Mouse (Mus musculus): Measurements from ENCODE around the gene Ccdc77. TPM values are rescaled to one million over a fixed set of nuclear protein-coding genes. Genes with fewer than 3 reads are reported as not detected.
A peak's percentile ranks its signal among the peaks of the same experiment; 100 is the strongest.

Gene Ccdc77
- polyA plus RNA-seq, 1 experiment from 2014 or later, result 13.8 TPM

DNA sequence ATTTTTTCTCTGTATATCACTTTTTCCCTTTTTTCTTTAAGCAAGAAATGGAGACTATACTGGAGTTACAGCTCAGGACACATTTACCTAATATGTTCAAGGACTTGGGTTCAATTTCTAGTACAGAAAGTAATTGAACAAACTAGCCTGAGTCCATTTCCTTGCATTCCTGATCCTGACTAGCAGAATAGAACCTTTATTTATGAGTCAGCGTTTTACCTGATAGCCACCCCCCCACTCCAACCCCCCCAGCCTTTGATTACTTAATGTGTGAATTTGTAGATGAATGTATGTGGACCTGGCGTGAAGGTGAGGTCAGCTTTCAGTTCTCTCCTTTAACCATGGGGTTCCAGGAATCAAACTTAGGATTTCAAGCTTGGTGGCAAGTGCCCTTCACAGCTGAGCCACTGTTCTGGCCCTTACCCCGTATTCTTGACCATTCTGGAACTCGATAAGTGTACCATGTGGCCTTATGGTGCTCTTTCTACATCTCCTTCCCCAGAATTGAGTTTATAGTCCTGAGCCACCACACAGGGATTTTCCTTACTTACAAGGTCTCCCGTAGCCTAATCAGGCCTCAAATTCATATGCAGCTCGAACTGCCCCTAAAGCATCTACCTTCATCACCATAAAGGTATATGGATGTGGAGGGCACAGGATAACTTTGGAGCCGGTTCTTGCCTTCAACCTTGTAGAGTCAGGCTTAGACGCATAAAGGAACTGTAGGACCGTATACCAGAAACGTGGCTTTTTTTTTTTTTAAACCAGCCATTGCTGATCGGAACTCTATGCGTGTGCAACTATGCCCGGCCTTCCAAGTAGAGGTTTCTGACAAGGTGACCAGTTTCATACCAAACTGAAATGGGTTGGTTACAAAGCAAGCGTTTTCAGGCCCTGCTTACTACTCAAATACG lies 1.1 kb downstream of the Ccdc77 start:
- ATAC-seq (ENCODE audit: low FRiP score, low TSS enrichment) (no peak), DNase-seq (peak; percentile 13)
- whole genome bisulfite sequencing, result 26% methylated on average over 15 of the region's 15 CpGs
- H3K4me2 ChIP-seq (ENCODE audit: low read length), result peak overlapping the region; percentile 64
- peaks cover 19% of the 10 kb centered on the region for H3K4me1 ChIP-seq (ENCODE audit: control insufficient read depth, insufficient read depth, low read length)
- no peaks in the 10 kb centered on the region for H3K27me3 ChIP-seq (ENCODE audit: control insufficient read depth, insufficient read depth, low read length)
- H3K4me3 ChIP-seq (replicated peaks; ENCODE audit: low read depth, low read length), result peak overlapping the region; percentile 96
- peak overlapping the region; percentile 86 for H3K9ac ChIP-seq (replicated peaks; ENCODE audit: low read length)
- peaks cover 13% of the 10 kb centered on the region for H3K36me3 ChIP-seq (ENCODE audit: control insufficient read depth, insufficient read depth, low read length)
- no peaks in the 10 kb centered on the region for H3K9me3 ChIP-seq (ENCODE audit: control insufficient read depth, low read length)
- peak overlapping the region; percentile 96 for H3K27ac ChIP-seq (replicated peaks; ENCODE audit: low read depth, low read length)

- DNase-seq (no peak), ATAC-seq (ENCODE audit: low FRiP score, low TSS enrichment) (no peak)
- Histone ChIP-seq H3K4me3 (replicated peaks; ENCODE audit: low read depth, low read length) (no peak overlapping the region), H3K9ac (replicated peaks; ENCODE audit: low read length) (no peak overlapping the region), H3K4me1 (ENCODE audit: control insufficient read depth, insufficient read depth, low read length) (peaks cover 19% of the 10 kb centered on the region), H3K4me2 (ENCODE audit: low read length) (no peak overlapping the region), H3K9me3 (ENCODE audit: control insufficient read depth, low read length) (no peaks in the 10 kb centered on the region), H3K27me3 (ENCODE audit: control insufficient read depth, insufficient read depth, low read length) (no peaks in the 10 kb centered on the region), H3K36me3 (ENCODE audit: control insufficient read depth, insufficient read depth, low read length) (peaks cover 4% of the 10 kb centered on the region), H3K27ac (replicated peaks; ENCODE audit: low read depth, low read length) (no peak overlapping the region)
- WGBS, result 96% methylated on average over 2 of the region's 2 CpGs
Observed at GRCm38 (mm10) chr6:120362124-120362523, 2.0 kb downstream of the Ccdc77 start.

DNA sequence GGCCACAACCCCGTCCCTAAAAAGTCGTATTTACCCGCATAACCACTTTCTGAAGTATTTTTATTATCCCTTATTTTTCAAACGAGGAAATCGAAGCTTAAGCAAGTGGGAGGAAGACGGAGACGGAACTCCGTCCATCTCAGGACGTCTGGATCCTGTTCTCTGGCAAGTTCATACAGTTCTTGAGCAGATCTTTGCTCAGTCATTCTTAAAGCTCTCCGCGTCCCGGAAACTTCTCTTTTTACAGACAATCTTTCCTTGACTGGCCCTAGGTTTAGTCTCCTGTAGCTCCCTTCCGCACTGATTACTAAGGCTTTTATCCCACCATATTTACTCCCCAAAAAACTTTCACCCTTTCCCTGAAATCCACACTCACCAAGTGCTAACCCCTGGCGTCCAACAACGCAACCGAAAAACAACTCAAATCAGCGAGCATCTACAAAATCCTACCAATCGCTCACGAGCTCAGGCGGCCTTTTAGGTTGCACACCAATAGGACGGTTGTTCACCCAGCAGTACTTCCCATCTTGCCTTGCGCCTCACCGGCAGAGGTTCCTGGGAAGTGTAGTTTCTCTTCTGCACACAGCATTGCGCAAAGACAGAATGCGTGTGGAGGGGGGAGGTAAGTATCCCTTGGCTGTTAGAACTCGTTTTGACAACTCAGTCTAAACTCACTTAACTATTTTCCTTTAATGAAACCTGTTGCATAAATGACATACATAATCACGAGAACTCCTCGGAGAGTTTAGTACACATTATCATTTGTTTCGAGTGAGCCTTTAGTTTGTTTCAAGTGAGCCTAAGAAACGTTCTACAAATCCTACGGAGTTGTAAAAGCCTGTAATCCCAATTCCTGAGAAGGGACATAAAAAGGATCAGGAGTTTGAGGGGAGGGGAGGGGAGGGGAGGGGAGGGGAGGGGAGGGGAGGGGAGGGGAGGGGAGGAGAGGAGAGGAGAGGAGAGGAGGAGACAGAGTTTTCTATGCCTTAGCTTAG lies 6.9 kb downstream of the Ccdc77 start:
- Histone ChIP-seq H3K27me3 (ENCODE audit: control insufficient read depth, insufficient read depth, low read length) (no peaks in the 10 kb centered on the region), H3K9ac (replicated peaks; ENCODE audit: low read length) (peak overlapping the region; percentile 36), H3K36me3 (ENCODE audit: control insufficient read depth, insufficient read depth, low read length) (0 out of 2 replicates have a peak, but pooled peaks cover 2% of the 10 kb centered on the region), H3K9me3 (ENCODE audit: control insufficient read depth, low read length) (no peaks in the 10 kb centered on the region), H3K27ac (replicated peaks; ENCODE audit: low read depth, low read length) (no peak overlapping the region), H3K4me3 (replicated peaks; ENCODE audit: low read depth, low read length) (peak overlapping the region; percentile 47), H3K4me2 (ENCODE audit: low read length) (peak overlapping the region; percentile 72), H3K4me1 (ENCODE audit: control insufficient read depth, insufficient read depth, low read length) (0 out of 2 replicates have a peak, but pooled peaks cover 5% of the 10 kb centered on the region)
- DNase-seq, result peak; percentile 93
- WGBS, result 1% methylated on average over 31 of the region's 31 CpGs
- peak; percentile 97 for ATAC-seq (ENCODE audit: low FRiP score, low TSS enrichment)

- Histone ChIP-seq H3K4me1 (ENCODE audit: control insufficient read depth, insufficient read depth, low read length) (0 out of 2 replicates have a peak, but pooled peaks cover 5% of the 10 kb centered on the region), H3K36me3 (ENCODE audit: control insufficient read depth, insufficient read depth, low read length) (0 out of 2 replicates have a peak, but pooled peaks cover 2% of the 10 kb centered on the region), H3K4me3 (replicated peaks; ENCODE audit: low read depth, low read length) (peak overlapping the region; percentile 47), H3K9ac (replicated peaks; ENCODE audit: low read length) (peak overlapping the region; percentile 36; the same call in 1 of the 2 replicates), H3K27ac (replicated peaks; ENCODE audit: low read depth, low read length) (no peak overlapping the region), H3K4me2 (ENCODE audit: low read length) (peak overlapping the region; percentile 72), H3K9me3 (ENCODE audit: control insufficient read depth, low read length) (no peaks in the 10 kb centered on the region), H3K27me3 (ENCODE audit: control insufficient read depth, insufficient read depth, low read length) (no peaks in the 10 kb centered on the region)
- 46% methylated on average over 5 of the region's 5 CpGs for WGBS
- no peak for ATAC-seq (ENCODE audit: low FRiP score, low TSS enrichment)
- DNase-seq, result no peak
Observed at GRCm38 (mm10) chr6:120356478-120356877, 7.7 kb downstream of the Ccdc77 start.

GRCm38 (mm10) chr6:120349018-120349417 lies 15.2 kb downstream of the Ccdc77 start:
- WGBS, result 97% methylated on average over 3 of the region's 3 CpGs
- H3K27me3 ChIP-seq (ENCODE audit: control insufficient read depth, insufficient read depth, low read length), result no peaks in the 10 kb centered on the region
- peaks cover 27% of the 10 kb centered on the region; the same call in 1 of the 2 replicates for H3K36me3 ChIP-seq (ENCODE audit: control insufficient read depth, insufficient read depth, low read length)
- H3K4me2 ChIP-seq (ENCODE audit: low read length), result no peak overlapping the region
- no peak overlapping the region for H3K9ac ChIP-seq (replicated peaks; ENCODE audit: low read length)
- no peaks in the 10 kb centered on the region for H3K4me1 ChIP-seq (ENCODE audit: control insufficient read depth, insufficient read depth, low read length)
- DNase-seq (no peak), ATAC-seq (ENCODE audit: low FRiP score, low TSS enrichment) (no peak)
- H3K4me3 ChIP-seq (replicated peaks; ENCODE audit: low read depth, low read length), result no peak overlapping the region
- H3K27ac ChIP-seq (replicated peaks; ENCODE audit: low read depth, low read length), result no peak overlapping the region
- H3K9me3 ChIP-seq (ENCODE audit: control insufficient read depth, low read length), result no peaks in the 10 kb centered on the region

GRCm38 (mm10) chr6:120343992-120344391 lies 20.2 kb downstream of the Ccdc77 start:
- Histone ChIP-seq H3K9me3 (ENCODE audit: control insufficient read depth, low read length) (no peaks in the 10 kb centered on the region), H3K4me2 (ENCODE audit: low read length) (no peak overlapping the region), H3K4me1 (ENCODE audit: control insufficient read depth, insufficient read depth, low read length) (no peaks in the 10 kb centered on the region), H3K27me3 (ENCODE audit: control insufficient read depth, insufficient read depth, low read length) (no peaks in the 10 kb centered on the region), H3K4me3 (replicated peaks; ENCODE audit: low read depth, low read length) (no peak overlapping the region), H3K27ac (replicated peaks; ENCODE audit: low read depth, low read length) (no peak overlapping the region), H3K9ac (replicated peaks; ENCODE audit: low read length) (no peak overlapping the region), H3K36me3 (ENCODE audit: control insufficient read depth, insufficient read depth, low read length) (peaks cover 37% of the 10 kb centered on the region)
- 69% methylated on average over 1 of the region's 1 CpGs for WGBS
- DNase-seq (no peak), ATAC-seq (ENCODE audit: low FRiP score, low TSS enrichment) (no peak)

- Histone ChIP-seq H3K4me3 (replicated peaks; ENCODE audit: low read depth, low read length) (no peak overlapping the region), H3K27ac (replicated peaks; ENCODE audit: low read depth, low read length) (no peak overlapping the region), H3K9ac (replicated peaks; ENCODE audit: low read length) (no peak overlapping the region), H3K4me1 (ENCODE audit: control insufficient read depth, insufficient read depth, low read length) (no peaks in the 10 kb centered on the region), H3K9me3 (ENCODE audit: control insufficient read depth, low read length) (no peaks in the 10 kb centered on the region), H3K36me3 (ENCODE audit: control insufficient read depth, insufficient read depth, low read length) (peaks cover 53% of the 10 kb centered on the region), H3K27me3 (ENCODE audit: control insufficient read depth, insufficient read depth, low read length) (no peaks in the 10 kb centered on the region), H3K4me2 (ENCODE audit: low read length) (no peak overlapping the region)
- DNase-seq (peak; percentile 30), ATAC-seq (ENCODE audit: low FRiP score, low TSS enrichment) (no peak)
- 92% methylated on average over 2 of the region's 2 CpGs for WGBS
Observed at GRCm38 (mm10) chr6:120332351-120332750, 31.8 kb downstream of the Ccdc77 start.

DNA sequence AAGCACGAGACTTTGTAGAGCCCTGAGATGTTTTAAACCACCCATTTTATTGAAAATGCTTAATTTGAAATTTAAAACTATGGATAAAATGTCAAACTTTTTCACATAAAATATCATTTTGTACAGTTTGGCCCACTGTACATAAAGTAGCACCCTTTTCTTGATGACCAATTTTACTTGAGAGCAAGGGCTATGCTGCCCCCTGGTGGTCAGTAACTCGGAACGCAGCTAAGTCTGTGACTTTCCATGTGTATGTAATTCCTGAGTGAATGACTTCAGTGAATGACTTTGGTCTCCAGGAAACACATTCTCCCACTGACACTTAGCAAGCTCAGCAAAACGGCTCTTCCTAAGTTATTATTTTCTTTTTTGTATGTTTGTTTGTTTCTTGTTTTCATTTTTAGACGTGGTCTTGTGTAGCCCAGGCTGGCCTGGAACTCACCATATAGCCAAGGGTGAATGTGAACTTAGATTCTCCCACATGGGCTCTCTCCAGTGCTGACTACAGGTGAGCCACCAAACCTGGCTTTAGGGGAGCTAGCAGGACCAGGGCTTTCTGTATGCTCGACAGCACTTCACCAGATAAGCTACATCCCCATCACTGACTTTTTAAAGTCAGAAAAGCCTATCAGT lies 39.8 kb downstream of the Ccdc77 start:
- Histone ChIP-seq H3K9ac (replicated peaks; ENCODE audit: low read length) (no peak overlapping the region), H3K4me1 (ENCODE audit: control insufficient read depth, insufficient read depth, low read length) (no peaks in the 10 kb centered on the region), H3K4me2 (ENCODE audit: low read length) (no peak overlapping the region), H3K4me3 (replicated peaks; ENCODE audit: low read depth, low read length) (no peak overlapping the region), H3K9me3 (ENCODE audit: control insufficient read depth, low read length) (no peaks in the 10 kb centered on the region), H3K36me3 (ENCODE audit: control insufficient read depth, insufficient read depth, low read length) (peaks cover 11% of the 10 kb centered on the region; the same call in 1 of the 2 replicates), H3K27ac (replicated peaks; ENCODE audit: low read depth, low read length) (no peak overlapping the region), H3K27me3 (ENCODE audit: control insufficient read depth, insufficient read depth, low read length) (no peaks in the 10 kb centered on the region)
- DNase-seq, result peak; percentile 93
- WGBS, result 33% methylated on average over 6 of the region's 6 CpGs
- no peak for ATAC-seq (ENCODE audit: low FRiP score, low TSS enrichment)

Measured in midbrain, embryonic 14.5 days (tissue).